Mouse (Mus musculus): ENCODE measurements around the gene Sgcd.

The Sgcd gene

DNA sequence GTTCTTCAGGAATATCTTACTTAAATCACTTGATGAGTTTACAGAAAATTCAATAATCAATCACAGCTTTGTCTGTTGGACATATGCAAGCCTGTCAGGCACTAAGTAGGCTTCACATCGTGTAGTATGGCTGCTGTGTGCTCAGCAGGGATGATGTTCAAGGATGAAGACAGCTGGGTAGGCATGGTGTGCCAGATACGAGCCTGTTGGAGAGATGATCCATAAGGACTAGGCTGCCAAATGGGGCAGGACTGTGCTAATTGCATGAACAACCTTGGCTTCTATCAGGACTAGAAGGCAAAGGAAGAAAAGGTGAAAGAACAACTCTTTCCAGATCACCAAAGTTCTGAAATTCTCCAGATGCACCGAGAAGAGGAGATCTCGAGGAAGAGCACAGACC is 939.0 kb downstream of the Sgcd start:
- no peak for DNase-seq (ENCODE audit: extremely low read depth, insufficient read length, low spot score)

GRCm38 (mm10) chr11:47032318-47032717 is 956.5 kb downstream of the Sgcd start:
- no peak for DNase-seq (ENCODE audit: extremely low read depth, insufficient read length, low spot score)

GRCm38 (mm10) chr11:47020874-47021273 is 967.9 kb downstream of the Sgcd start:
- no peak for DNase-seq (ENCODE audit: extremely low read depth, insufficient read length, low spot score)

GRCm38 (mm10) chr11:47018139-47018538 is 970.6 kb downstream of the Sgcd start:
- DNase-seq (ENCODE audit: extremely low read depth, insufficient read length, low spot score), result no peak

- DNase-seq (ENCODE audit: extremely low read depth, insufficient read length, low spot score), result no peak
These were observed 973.1 kb downstream of the Sgcd start for GRCm38 (mm10) chr11:47015683-47016082.

DNA sequence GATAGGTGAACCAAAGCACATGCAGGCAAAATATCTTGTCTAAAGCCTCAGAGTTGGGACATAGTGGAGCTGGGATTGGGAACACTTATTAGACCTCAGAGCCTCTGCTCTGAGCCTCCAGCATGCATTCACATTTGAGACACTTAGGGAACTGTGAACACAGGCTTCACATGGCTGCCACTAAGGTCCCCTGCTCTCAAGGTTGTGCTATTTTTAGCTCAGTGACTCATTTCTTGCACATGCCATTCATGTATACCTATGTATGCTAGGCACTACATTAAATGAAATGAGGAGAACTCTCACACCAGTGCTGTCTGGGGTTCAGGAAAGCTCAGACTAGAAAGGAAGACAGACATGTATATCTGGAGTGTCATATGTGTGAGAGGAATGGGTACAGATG is 974.5 kb downstream of the Sgcd start:
- DNase-seq (ENCODE audit: extremely low read depth, insufficient read length, low spot score), result no peak

- DNase-seq (ENCODE audit: extremely low read depth, insufficient read length, low spot score), result no peak
These were observed 978.6 kb downstream of the Sgcd start for GRCm38 (mm10) chr11:47010166-47010565.

DNA sequence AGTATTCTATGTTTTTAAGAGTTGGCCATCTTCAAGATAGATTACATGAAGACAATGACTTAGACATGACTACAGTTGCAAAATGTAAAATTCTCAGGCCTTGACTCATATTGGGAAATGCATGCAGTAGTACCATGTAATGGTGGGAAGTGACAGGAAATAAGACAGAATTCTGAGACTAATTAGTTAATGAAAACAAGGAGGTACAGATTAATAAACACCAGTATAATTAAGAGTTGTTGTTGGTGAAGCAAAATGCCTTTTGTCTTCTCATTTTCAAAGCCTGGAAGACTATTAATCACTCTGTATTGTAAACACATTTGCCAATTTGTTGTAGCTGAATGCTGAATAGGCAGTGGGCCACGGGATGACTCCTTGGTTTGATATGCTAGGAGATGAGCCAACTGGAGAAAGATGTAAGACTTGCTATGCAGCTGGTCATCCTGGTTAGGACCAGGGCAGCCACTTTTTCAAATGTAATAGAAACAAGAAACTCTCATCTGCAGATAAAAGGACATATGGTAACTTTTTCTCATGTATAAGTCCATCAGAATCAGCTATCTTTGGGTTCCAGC is 983.4 kb downstream of the Sgcd start:
- DNase-seq (ENCODE audit: extremely low read depth, insufficient read length, low spot score), result no peak

GRCm38 (mm10) chr11:46939311-46939710 is 1049.5 kb downstream of the Sgcd start:
- DNase-seq (ENCODE audit: extremely low read depth, insufficient read length, low spot score), result no peak

DNA sequence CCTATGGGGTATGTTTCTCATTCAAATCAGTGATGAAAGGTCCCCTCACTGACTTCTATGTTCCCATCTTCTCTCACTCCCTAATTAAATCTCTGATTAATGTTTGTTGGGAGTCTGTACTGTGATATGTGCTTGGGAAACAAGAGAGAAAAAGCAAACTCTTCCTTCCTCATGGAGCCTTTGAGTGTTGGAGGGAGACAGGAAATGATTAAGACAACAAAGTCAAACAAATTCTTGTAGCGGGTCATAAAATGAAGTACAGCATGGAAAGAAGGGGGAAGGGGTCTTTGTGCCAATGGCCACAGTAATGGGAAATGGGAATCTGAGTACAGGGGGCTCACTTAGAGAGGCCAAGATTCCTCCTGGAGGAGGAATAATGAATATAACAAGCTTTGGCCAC is 1063.8 kb downstream of the Sgcd start:
- no peak for DNase-seq (ENCODE audit: extremely low read depth, insufficient read length, low spot score)

DNA sequence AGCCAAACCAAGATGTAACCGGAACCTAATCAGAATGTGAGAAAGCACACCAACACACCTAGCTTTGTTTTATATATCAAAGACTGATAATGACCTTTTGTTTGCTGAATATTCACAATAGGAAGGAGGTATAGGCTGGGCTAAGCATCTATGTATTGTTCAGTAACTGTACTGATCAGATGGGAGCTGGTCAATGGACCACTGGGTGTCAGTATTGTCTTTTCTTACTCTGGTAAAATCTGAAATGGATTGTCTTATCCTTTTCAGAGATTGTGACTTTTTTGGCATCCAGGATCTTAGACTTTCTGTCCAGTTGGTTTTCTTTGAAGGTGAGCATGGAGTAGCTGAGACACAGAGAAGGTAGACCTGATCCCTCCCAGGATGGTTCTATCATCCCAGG is 1068.5 kb downstream of the Sgcd start:
- DNase-seq (ENCODE audit: extremely low read depth, insufficient read length, low spot score), result no peak

DNA sequence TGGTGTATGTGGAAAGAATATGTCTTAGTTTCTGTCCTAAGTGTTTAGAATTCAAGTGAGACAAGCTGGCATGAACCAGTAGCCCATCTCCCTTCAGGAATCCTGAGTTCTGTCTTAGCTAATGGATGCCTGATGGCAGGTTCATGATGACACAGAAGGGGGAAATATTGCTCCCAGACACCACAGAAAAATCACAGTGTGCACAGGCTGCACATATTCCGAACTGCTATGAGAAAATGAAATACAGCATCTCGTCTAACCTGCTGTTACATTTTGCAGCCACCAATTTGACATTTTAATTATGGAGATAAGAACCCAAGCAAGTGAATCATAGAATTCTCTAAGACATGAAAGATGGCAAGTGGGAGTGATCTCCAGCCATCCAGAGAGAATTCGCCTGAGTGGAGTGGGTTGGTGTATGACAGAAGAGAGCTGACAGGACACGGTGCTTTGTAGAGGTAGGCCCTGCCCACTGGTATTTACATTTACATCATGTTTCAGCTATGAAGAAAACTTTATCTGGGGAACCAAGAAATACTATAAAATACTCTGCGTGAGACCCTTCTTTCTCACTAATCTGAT is 1076.0 kb downstream of the Sgcd start:
- no peak for DNase-seq (ENCODE audit: extremely low read depth, insufficient read length, low spot score)

GRCm38 (mm10) chr11:46904281-46904680 is 1084.5 kb downstream of the Sgcd start:
- DNase-seq (ENCODE audit: extremely low read depth, insufficient read length, low spot score), result no peak

GRCm38 (mm10) chr11:46889093-46889492 is 1099.7 kb downstream of the Sgcd start:
- DNase-seq (ENCODE audit: extremely low read depth, insufficient read length, low spot score), result no peak

GRCm38 (mm10) chr11:46882456-46882855 is 1106.3 kb downstream of the Sgcd start:
- DNase-seq (ENCODE audit: extremely low read depth, insufficient read length, low spot score), result no peak

DNA sequence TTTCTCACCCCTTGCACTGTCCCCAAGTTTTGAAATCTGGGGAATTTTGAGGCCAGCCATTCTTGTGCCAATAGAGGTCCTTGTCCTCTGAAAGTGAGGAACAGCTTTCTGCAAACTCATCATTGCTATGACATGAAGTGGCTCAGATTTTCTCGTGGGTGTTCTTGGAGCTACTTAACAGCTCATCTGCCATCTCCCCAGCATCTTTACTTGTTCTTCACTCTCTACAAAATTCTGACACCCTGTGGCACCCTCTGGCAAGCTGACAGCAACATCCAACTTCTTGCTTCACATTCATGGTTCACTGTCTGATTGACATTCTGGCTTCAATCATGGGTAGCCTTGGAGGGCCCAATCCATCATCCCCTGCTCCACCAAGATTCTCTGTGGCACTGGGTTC is 1113.0 kb downstream of the Sgcd start:
- DNase-seq (ENCODE audit: extremely low read depth, insufficient read length, low spot score), result no peak

DNA sequence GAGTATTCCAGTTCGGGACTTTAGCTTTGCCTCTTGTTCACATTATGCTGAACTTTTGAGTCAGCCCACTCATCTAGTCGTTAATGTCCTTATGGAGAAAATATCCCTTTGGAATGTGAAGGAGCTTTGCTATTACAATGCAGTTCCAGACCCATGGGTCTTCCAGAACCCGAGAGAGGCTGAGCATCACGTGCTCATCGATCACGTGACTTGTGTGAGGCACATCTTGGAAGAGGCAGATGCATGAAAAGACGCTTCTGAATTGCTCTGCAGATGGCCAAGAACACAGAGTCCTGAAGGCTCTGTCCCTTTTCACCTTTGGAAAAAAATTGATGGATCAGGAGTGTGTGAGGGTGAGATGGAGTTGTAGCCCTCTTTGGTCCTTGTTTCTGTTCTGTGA is 1120.2 kb downstream of the Sgcd start:
- no peak for DNase-seq (ENCODE audit: extremely low read depth, insufficient read length, low spot score)

- no peak for DNase-seq (ENCODE audit: extremely low read depth, insufficient read length, low spot score)
These were observed 1124.0 kb downstream of the Sgcd start for GRCm38 (mm10) chr11:46864809-46865208.

GRCm38 (mm10) chr11:46848221-46848971 is 1140.4 kb downstream of the Sgcd start:
- no peak for DNase-seq (ENCODE audit: extremely low read depth, insufficient read length, low spot score)

- DNase-seq (ENCODE audit: extremely low read depth, insufficient read length, low spot score), result no peak
These were observed 1140.9 kb downstream of the Sgcd start for GRCm38 (mm10) chr11:46847827-46848220.

- DNase-seq (ENCODE audit: extremely low read depth, insufficient read length, low spot score), result no peak
These were observed 1142.1 kb downstream of the Sgcd start for GRCm38 (mm10) chr11:46846661-46847060.
